Comparison of ENCODE assay signal across 8 mouse cellular contexts in the genomic region with DNA sequence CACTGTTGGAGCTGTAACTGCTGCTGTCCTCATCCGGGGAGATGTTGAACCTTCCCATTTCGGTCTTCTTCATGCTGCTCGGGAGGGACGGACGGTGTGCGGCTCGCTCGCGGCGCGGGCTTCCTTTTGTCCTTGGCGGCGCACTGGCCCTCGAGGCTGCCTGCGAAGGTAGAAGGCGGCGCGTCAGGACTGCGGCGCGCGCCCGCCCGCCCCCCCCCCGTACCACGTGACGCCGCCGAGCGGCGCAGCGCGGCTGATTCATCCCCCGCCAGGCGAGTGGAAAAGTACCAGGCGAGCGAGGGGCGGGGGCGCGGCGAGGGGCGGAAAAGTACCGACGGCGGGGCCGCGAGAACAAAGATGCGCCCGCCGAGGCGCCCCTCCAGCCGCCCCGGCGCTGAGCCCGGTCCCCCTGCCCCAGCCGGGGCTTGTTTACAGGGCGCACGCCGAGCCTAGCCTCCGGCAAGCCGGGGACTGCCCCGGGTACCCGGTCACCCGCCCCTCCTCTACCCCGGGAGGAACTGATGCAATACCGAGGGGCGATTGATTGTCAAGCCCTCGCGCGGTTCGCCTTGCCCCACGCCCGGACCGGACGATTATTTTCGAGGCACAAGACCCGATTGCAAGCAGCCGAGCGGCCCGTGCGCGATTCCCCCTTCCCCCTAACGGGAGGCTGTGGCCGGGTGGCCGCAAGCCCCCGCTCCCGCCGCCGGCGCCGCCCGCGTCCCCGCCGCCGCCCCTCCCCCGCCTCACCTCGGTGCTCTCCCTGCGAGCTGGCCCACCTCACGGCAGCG. TPM values are rescaled to one million over a fixed set of nuclear protein-coding genes. Genes with fewer than 3 reads are reported as not detected.
DNase-seq lines count a peak whose midpoint lies in the region; ATAC-seq lines count a peak whose summit lies in the region.

No protein-coding gene starts in this region.

- H3K9me3 ChIP-seq in hindbrain, embryonic 15.5 days = no peaks in the 10 kb centered on the region

- no peaks in the 10 kb centered on the region for H3K27me3 ChIP-seq in hindbrain, embryonic 15.5 days

- peaks cover 19% of the 10 kb centered on the region for H3K36me3 ChIP-seq in hindbrain, embryonic 15.5 days

- peaks cover 49% of the 10 kb centered on the region for H3K4me1 ChIP-seq in hindbrain, embryonic 15.5 days (replicated peaks)

- peak overlapping the region; percentile 82 for H3K4me3 ChIP-seq in hindbrain, embryonic 15.5 days

- under 1% methylated on average over 82 of the region's 101 CpGs for WGBS in hindbrain, embryonic 15.5 days

- peak; percentile 69 to 89 for DNase-seq in cerebellum, postnatal 4 days (ENCODE audit: low spot score in 2 of 2)
- peak; percentile 84 for DNase-seq in gastrocnemius, adult 18-20 months (ENCODE audit: low spot score)
- DNase-seq in left cerebral cortex, adult 18-20 months (ENCODE audit: low spot score in 2 of 2) = peak; percentile 83 to 90
- peak; percentile 91 to 92 for DNase-seq in lung, postnatal 4 days
- DNase-seq in retina, postnatal 1 day = peak; percentile 91
- DNase-seq in thymus, postnatal 4 days = peak; percentile 95

- ATAC-seq in activated CD4-positive, CD25-positive, alpha-beta regulatory T cell, adult 4 months = peak; percentile 29
- ATAC-seq in hindbrain, embryonic 15.5 days (ENCODE audit: low FRiP score, low read depth) = peak; percentile 87

- peak overlapping the region; percentile 99 for H3K27ac ChIP-seq in hindbrain, embryonic 15.5 days (replicated peaks)

- peak overlapping the region; percentile 97 for H3K9ac ChIP-seq in hindbrain, embryonic 15.5 days

- peak overlapping the region; percentile 78 for H3K4me2 ChIP-seq in hindbrain, embryonic 15.5 days

RNA-seq across cellular contexts. Expression of gene Slc38a2, which starts 0.7 kb away (rescaled TPM):
- 10 to 100 TPM; 36.1 to 47.0 TPM for polyA plus RNA-seq in activated CD4-positive, CD25-positive, alpha-beta regulatory T cell, adult 4 months (2017; shearing (Covaris generic))
- total RNA-seq in gastrocnemius, adult 18-20 months (2021) = 100 to 1,000 TPM in 1 of 2 experiments, 10 to 100 TPM in 1; 93.4 to 242 TPM
- polyA plus RNA-seq in hindbrain, embryonic 15.5 days (2015; fragmentation: Nextera tagmentation; extraction: Ambion mirVana) = 102 and 108 TPM in 2 replicates
- 100 to 1,000 TPM in 1 of 2 experiments, 10 to 100 TPM in 1; 93.9 to 101 TPM for total RNA-seq in left cerebral cortex, adult 18-20 months (2021)

RNA-seq across cellular contexts. Expression of gene Slc38a1, which starts 56.1 kb away (rescaled TPM):
- polyA plus RNA-seq in activated CD4-positive, CD25-positive, alpha-beta regulatory T cell, adult 4 months (2017; shearing (Covaris generic)) = 10 to 100 TPM; 55.8 to 63.4 TPM
- 1 to 10 TPM in 1 of 2 experiments, under 1 TPM in 1; 0.75 to 1.4 TPM for total RNA-seq in gastrocnemius, adult 18-20 months (2021)
- 134 and 138 TPM in 2 replicates for polyA plus RNA-seq in hindbrain, embryonic 15.5 days (2015; fragmentation: Nextera tagmentation; extraction: Ambion mirVana)
- total RNA-seq in left cerebral cortex, adult 18-20 months (2021) = 100 to 1,000 TPM; 112 to 114 TPM

Comparison
In these comparisons a context has a peak if more than half of its experiments do, and no peak if none do; other contexts are left out.
1. Peak in every context shown above with its lines: DNase-seq, ATAC-seq, H3K4me3 ChIP-seq and H3K27ac ChIP-seq.
2. RNA of gene Slc38a1, which starts 56.1 kb away (total RNA-seq): 112 to 114 TPM in left cerebral cortex, adult 18-20 months; 0.75 to 1.4 TPM in gastrocnemius, adult 18-20 months; every median in the first group is over 10 times any median in the second.